Mouse (Mus musculus): ENCODE measurements at regions not wholly inside any gene's neighbourhood (a gene's known extent, or its start where the extent isn't known, plus 50 kb on each side); places are given as distances from the start of the nearest gene placed in this dataset.
"Not testable (repeated sequence)": the region's sequence is repeated elsewhere in the genome, so short reads cannot be mapped to it uniquely, and the experiment has no call there.

- Histone ChIP-seq H3K9me3 (ENCODE audit: low read length) (no peaks in the 10 kb centered on the region), H3K4me3 (replicated peaks; ENCODE audit: low read length) (no peak overlapping the region), H3K4me1 (replicated peaks; ENCODE audit: low read depth, low read length) (peaks cover 50% of the 10 kb centered on the region), H3K36me3 (ENCODE audit: insufficient read depth, low read length) (no peaks in the 10 kb centered on the region), H3K27me3 (ENCODE audit: insufficient read depth, low read length) (peaks cover 12% of the 10 kb centered on the region)
- TF ChIP-seq NANOG (IDR thresholded peaks at IDR 0.05; ENCODE audit: borderline replicate concordance, low read length): no peak
- TF ChIP-seq POU5F1 (IDR thresholded peaks at IDR 0.05; ENCODE audit: borderline replicate concordance, low read length): no peak
- TF ChIP-seq CTCF (conservative IDR thresholded peaks at IDR 0.05; ENCODE audit: low read length): no peak
Observed at GRCm38 (mm10) chr2:128284822-128285421, 159.1 kb downstream of the Bcl2l11 start.

- peaks cover 12% of the 10 kb centered on the region for H3K27me3 ChIP-seq (ENCODE audit: insufficient read depth, low read length)
- H3K4me3 ChIP-seq (replicated peaks; ENCODE audit: low read length): no peak overlapping the region
- TF ChIP-seq POU5F1 (IDR thresholded peaks at IDR 0.05; ENCODE audit: borderline replicate concordance, low read length) (no peak), CTCF (conservative IDR thresholded peaks at IDR 0.05; ENCODE audit: low read length) (no peak), NANOG (IDR thresholded peaks at IDR 0.05; ENCODE audit: borderline replicate concordance, low read length) (no peak)
- peaks cover 49% of the 10 kb centered on the region for H3K4me1 ChIP-seq (replicated peaks; ENCODE audit: low read depth, low read length)
- no peaks in the 10 kb centered on the region for H3K36me3 ChIP-seq (ENCODE audit: insufficient read depth, low read length)
- no peaks in the 10 kb centered on the region for H3K9me3 ChIP-seq (ENCODE audit: low read length)
Observed at GRCm38 (mm10) chr2:128285457-128285856, 159.6 kb downstream of the Bcl2l11 start.

DNA sequence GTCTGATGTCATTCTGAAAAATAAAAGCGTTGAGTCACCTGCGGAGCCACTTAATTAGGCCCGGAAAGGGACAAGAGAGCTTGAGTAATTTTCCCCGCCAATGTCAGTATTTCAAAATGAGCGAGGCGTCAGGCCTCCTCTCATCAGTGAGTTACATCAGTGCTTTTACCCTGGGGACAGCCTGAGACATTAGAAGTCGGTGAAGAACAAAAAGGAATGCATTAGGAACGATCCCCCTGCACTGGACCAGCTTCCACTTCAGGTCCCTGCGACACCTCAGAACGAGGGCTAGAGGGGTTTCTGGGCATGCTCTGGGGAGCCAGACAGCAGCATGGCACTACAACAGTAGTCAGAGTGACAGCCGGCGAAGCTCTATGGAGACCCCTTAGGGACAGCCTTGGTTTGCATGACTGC lies 162.3 kb downstream of the Bcl2l11 start:
- H3K9me3 ChIP-seq (ENCODE audit: low read length): peaks cover 15% of the 10 kb centered on the region
- no peak for TF ChIP-seq CTCF (conservative IDR thresholded peaks at IDR 0.05; ENCODE audit: low read length)
- TF ChIP-seq NANOG (IDR thresholded peaks at IDR 0.05; ENCODE audit: borderline replicate concordance, low read length): no peak
- no peak for TF ChIP-seq POU5F1 (IDR thresholded peaks at IDR 0.05; ENCODE audit: borderline replicate concordance, low read length)
- peaks cover 12% of the 10 kb centered on the region for H3K27me3 ChIP-seq (ENCODE audit: insufficient read depth, low read length)
- H3K36me3 ChIP-seq (ENCODE audit: insufficient read depth, low read length): no peaks in the 10 kb centered on the region
- no peak overlapping the region for H3K4me3 ChIP-seq (replicated peaks; ENCODE audit: low read length)
- H3K4me1 ChIP-seq (replicated peaks; ENCODE audit: low read depth, low read length): peaks cover 31% of the 10 kb centered on the region

- Histone ChIP-seq H3K9me3 (ENCODE audit: low read length) (peaks cover 15% of the 10 kb centered on the region), H3K36me3 (ENCODE audit: insufficient read depth, low read length) (no peaks in the 10 kb centered on the region), H3K4me1 (replicated peaks; ENCODE audit: low read depth, low read length) (peaks cover 18% of the 10 kb centered on the region), H3K4me3 (replicated peaks; ENCODE audit: low read length) (no peak overlapping the region), H3K27me3 (ENCODE audit: insufficient read depth, low read length) (peaks cover 12% of the 10 kb centered on the region)
- TF ChIP-seq POU5F1 (IDR thresholded peaks at IDR 0.05; ENCODE audit: borderline replicate concordance, low read length) (no peak), NANOG (IDR thresholded peaks at IDR 0.05; ENCODE audit: borderline replicate concordance, low read length) (no peak), CTCF (conservative IDR thresholded peaks at IDR 0.05; ENCODE audit: low read length) (no peak)
Observed at GRCm38 (mm10) chr2:128290609-128291008, 164.8 kb downstream of the Bcl2l11 start.

- TF ChIP-seq POU5F1 (IDR thresholded peaks at IDR 0.05; ENCODE audit: borderline replicate concordance, low read length) (no peak), NANOG (IDR thresholded peaks at IDR 0.05; ENCODE audit: borderline replicate concordance, low read length) (no peak), CTCF (conservative IDR thresholded peaks at IDR 0.05; ENCODE audit: low read length) (no peak)
- Histone ChIP-seq H3K4me1 (replicated peaks; ENCODE audit: low read depth, low read length) (peaks cover 10% of the 10 kb centered on the region), H3K36me3 (ENCODE audit: insufficient read depth, low read length) (no peaks in the 10 kb centered on the region), H3K4me3 (replicated peaks; ENCODE audit: low read length) (no peak overlapping the region), H3K9me3 (ENCODE audit: low read length) (peaks cover 15% of the 10 kb centered on the region), H3K27me3 (ENCODE audit: insufficient read depth, low read length) (no peaks in the 10 kb centered on the region)
Observed at GRCm38 (mm10) chr2:128294610-128295009, 168.8 kb downstream of the Bcl2l11 start.

GRCm38 (mm10) chr2:128295018-128295424 lies 169.2 kb downstream of the Bcl2l11 start:
- TF ChIP-seq POU5F1 (IDR thresholded peaks at IDR 0.05; ENCODE audit: borderline replicate concordance, low read length) (no peak), NANOG (IDR thresholded peaks at IDR 0.05; ENCODE audit: borderline replicate concordance, low read length) (no peak), CTCF (conservative IDR thresholded peaks at IDR 0.05; ENCODE audit: low read length) (no peak)
- peaks cover 15% of the 10 kb centered on the region for H3K9me3 ChIP-seq (ENCODE audit: low read length)
- H3K27me3 ChIP-seq (ENCODE audit: insufficient read depth, low read length): no peaks in the 10 kb centered on the region
- H3K4me1 ChIP-seq (replicated peaks; ENCODE audit: low read depth, low read length): peaks cover 10% of the 10 kb centered on the region
- no peaks in the 10 kb centered on the region for H3K36me3 ChIP-seq (ENCODE audit: insufficient read depth, low read length)
- H3K4me3 ChIP-seq (replicated peaks; ENCODE audit: low read length): no peak overlapping the region

DNA sequence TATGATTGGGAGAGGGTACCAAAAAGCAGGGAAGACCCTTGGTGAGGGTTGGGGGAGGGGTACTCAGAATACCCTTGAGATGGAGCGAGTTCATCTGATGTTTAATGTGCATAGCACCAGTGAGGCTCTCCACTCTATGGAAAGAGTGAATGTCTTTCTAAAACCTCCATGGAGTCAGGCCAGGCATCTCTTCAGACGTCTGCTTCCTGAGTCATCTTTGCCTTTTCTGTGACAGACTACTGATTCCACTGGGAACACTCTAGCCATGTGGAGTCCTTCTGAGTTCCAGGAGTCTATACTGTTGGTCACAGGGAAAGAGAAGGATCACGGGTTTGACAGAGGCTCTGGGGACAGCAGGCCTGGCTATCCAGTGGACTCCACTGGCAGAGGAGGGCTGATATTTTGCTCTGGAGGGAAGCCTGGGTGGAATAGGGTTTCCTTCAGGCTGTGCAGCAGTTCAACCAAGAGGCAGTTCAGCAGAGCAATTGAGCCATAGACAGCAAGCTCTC lies 169.9 kb downstream of the Bcl2l11 start:
- Histone ChIP-seq H3K4me3 (replicated peaks; ENCODE audit: low read length) (no peak overlapping the region), H3K27me3 (ENCODE audit: insufficient read depth, low read length) (no peaks in the 10 kb centered on the region), H3K4me1 (replicated peaks; ENCODE audit: low read depth, low read length) (peaks cover 10% of the 10 kb centered on the region), H3K36me3 (ENCODE audit: insufficient read depth, low read length) (no peaks in the 10 kb centered on the region), H3K9me3 (ENCODE audit: low read length) (peaks cover 15% of the 10 kb centered on the region)
- no peak for TF ChIP-seq NANOG (IDR thresholded peaks at IDR 0.05; ENCODE audit: borderline replicate concordance, low read length)
- no peak for TF ChIP-seq CTCF (conservative IDR thresholded peaks at IDR 0.05; ENCODE audit: low read length)
- TF ChIP-seq POU5F1 (IDR thresholded peaks at IDR 0.05; ENCODE audit: borderline replicate concordance, low read length): no peak

DNA sequence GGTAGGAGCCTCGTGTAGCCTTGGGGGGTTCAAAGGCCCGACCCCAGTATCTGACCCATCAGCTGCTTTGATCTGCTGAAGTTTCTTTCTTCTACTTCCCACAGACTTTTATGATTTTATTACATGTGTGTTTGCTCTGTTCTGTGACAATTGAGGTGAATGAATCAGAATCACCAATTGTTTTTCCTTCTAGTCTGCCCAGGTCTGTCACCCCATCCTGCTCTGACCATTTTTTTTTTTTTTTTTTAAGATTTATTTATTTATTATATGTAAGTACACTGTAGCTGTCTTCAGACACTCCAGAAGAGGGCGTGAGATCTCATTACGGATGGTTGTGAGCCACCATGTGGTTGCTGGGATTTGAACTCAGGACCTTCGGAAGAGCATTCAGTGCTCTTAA lies 170.6 kb downstream of the Bcl2l11 start:
- H3K27me3 ChIP-seq (ENCODE audit: insufficient read depth, low read length); H3K4me3 ChIP-seq (replicated peaks; ENCODE audit: low read length); H3K36me3 ChIP-seq (ENCODE audit: insufficient read depth, low read length); H3K4me1 ChIP-seq (replicated peaks; ENCODE audit: low read depth, low read length): not testable (repeated sequence)
- H3K9me3 ChIP-seq (ENCODE audit: low read length): peaks cover 11% of the 10 kb centered on the region

DNA sequence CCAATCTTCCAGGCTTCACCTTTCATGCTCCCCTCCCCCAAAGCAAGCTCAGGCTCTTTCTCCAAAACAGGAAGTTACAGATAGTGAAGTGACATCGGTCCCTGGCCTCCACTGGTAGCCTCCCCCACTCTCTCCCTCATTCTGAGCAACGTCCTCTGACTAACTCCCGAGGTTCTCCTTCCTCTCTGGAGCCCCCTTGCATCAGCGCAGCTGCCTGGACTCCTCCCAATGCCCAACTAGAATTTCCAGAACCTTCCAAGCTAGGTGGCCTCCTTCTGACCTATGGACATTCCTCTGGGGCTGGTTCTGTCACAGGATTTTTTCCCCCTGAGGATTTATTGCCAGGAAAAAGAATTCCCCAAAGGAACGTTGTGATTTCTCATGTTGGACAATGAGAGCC lies 171.1 kb downstream of the Bcl2l11 start:
- Histone ChIP-seq H3K36me3 (ENCODE audit: insufficient read depth, low read length) (no peaks in the 10 kb centered on the region), H3K9me3 (ENCODE audit: low read length) (peaks cover 6% of the 10 kb centered on the region), H3K4me1 (replicated peaks; ENCODE audit: low read depth, low read length) (peaks cover 10% of the 10 kb centered on the region), H3K27me3 (ENCODE audit: insufficient read depth, low read length) (no peaks in the 10 kb centered on the region), H3K4me3 (replicated peaks; ENCODE audit: low read length) (no peak overlapping the region)
- no peak for TF ChIP-seq POU5F1 (IDR thresholded peaks at IDR 0.05; ENCODE audit: borderline replicate concordance, low read length)
- no peak for TF ChIP-seq CTCF (conservative IDR thresholded peaks at IDR 0.05; ENCODE audit: low read length)
- TF ChIP-seq NANOG (IDR thresholded peaks at IDR 0.05; ENCODE audit: borderline replicate concordance, low read length): no peak

Measured in E14TG2a.4 (cell line).